Mouse (Mus musculus): ENCODE data around the gene Fyb2. TPM values are rescaled to one million over a fixed set of nuclear protein-coding genes. Genes with fewer than 3 reads are reported as not detected.
"Not testable (repeated sequence)": the region's sequence is repeated elsewhere in the genome, so short reads cannot be mapped to it uniquely, and the experiment has no call there.

Fyb2 gene
- polyA plus RNA-seq, 1 experiment from 2014 or later = 0.32 TPM

DNA sequence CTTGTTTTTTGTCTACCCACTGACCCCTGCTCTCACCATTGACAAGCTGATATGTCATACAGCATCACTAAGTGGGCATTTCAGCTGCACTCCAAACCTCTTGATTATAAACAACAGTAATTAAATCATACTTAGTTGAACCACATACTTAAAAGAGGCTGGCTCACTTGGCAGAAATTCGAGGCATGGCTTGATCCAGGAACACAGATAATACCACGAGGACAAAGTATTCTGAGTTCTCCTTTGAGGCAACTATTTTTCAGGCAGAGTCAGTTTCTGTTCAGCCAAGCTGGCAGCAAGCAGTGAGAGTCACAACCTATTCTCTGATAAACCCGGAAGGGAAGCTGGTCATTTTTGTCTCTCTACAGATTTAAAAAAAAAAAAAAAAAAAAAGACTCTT, 77.4 kb downstream of the Fyb2 start:
- Histone ChIP-seq H3K9me3 (no peaks in the 10 kb centered on the region), H3K4me3 (no peak overlapping the region), H3K4me1 (no peaks in the 10 kb centered on the region), H3K9ac (no peak overlapping the region), H3K4me2 (no peak overlapping the region), H3K27me3 (replicated peaks) (no peaks in the 10 kb centered on the region), H3K36me3 (replicated peaks) (no peaks in the 10 kb centered on the region), H3K27ac (no peak overlapping the region)
- ATAC-seq (replicated peaks) = no peak
- WGBS = 83% methylated on average over 3 of the region's 3 CpGs

DNA sequence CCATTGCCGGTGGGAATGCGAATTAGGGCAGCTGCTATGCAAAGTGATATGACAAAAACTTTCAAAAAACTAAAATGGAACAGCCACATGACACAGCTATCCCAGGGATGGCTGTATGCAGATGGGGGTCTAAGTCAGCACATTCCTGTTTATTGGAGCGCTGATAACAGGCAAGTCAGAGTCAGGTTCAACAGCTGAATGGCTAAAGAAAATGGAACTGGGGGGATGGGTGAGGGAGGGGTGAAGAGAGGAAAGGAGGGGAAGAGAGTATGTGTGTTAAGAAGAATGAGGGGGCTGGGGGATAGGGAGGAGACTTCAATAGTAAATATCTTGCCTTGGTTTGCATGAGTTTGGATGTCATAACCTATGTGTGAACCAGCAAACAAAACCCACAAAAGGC, 79.0 kb downstream of the Fyb2 start:
- H3K9ac ChIP-seq = no peak overlapping the region
- H3K9me3 ChIP-seq = no peaks in the 10 kb centered on the region
- H3K4me2 ChIP-seq = no peak overlapping the region
- no peaks in the 10 kb centered on the region for H3K36me3 ChIP-seq (replicated peaks)
- no peak for ATAC-seq (replicated peaks)
- 87% methylated on average over 3 of the region's 3 CpGs for WGBS
- no peak overlapping the region for H3K27ac ChIP-seq
- no peak overlapping the region for H3K4me3 ChIP-seq
- no peaks in the 10 kb centered on the region for H3K27me3 ChIP-seq (replicated peaks)
- H3K4me1 ChIP-seq = no peaks in the 10 kb centered on the region

DNA sequence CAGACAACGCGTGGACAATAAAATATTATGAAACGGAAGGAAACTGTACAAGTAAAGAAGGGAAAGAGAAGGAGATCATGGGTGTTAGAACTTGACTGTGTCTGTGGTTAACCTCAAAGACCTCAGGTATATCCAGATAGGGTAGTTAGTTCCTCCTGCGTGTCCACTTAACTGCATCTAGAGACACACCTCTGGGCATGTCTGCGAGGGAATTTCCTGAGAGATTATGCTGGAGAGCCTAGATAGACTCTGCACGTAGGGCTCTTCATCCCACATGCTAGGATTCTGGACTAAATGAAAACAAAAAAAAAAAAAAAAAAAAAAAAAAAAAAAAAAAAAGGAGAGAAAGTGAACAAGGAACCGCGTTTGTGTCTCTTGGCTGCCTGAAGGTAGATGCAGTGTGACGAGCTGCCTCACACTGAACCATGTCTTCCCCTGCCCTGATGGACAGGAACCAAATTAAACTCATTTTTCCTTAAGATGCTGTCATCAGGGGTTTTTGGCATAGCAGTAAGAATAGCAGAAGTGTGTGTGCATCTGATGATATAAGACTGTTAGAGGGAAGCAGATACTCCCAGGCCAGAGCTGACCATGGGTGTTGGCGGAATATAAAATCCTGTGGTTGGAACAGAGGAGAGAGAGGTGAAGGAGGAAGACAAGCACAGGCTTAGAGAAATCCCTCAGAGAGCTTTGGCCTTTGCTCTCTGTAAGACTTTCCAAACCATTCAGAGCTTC, 80.1 kb downstream of the Fyb2 start:
- Histone ChIP-seq H3K4me3 (no peak overlapping the region), H3K4me1 (no peaks in the 10 kb centered on the region), H3K27ac (no peak overlapping the region), H3K36me3 (replicated peaks) (no peaks in the 10 kb centered on the region), H3K9me3 (no peaks in the 10 kb centered on the region), H3K4me2 (no peak overlapping the region), H3K9ac (no peak overlapping the region), H3K27me3 (replicated peaks) (no peaks in the 10 kb centered on the region)
- ATAC-seq (replicated peaks) = no peak
- 91% methylated on average over 10 of the region's 10 CpGs for WGBS

DNA sequence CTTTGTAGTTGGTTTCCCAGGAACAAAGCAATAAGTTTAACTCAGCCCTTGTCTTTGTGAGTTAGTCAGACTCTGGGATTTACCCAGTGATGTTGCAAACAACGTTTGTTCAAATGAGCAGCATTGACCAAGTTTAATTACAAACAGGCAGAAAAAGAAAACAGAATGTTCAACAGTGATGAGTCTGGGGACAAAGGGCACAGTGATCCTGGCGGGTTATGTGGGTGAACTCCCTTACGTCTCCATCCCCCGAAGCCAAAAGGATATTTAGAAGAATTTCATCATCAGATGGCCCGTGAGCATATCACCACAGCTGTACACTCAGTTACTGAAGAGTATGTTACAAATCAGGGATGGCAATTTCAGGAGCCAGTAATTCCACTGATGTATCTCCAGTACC, 86.4 kb downstream of the Fyb2 start:
- Histone ChIP-seq H3K4me2 (no peak overlapping the region), H3K27me3 (replicated peaks) (no peaks in the 10 kb centered on the region), H3K36me3 (replicated peaks) (no peaks in the 10 kb centered on the region), H3K9ac (no peak overlapping the region), H3K9me3 (no peaks in the 10 kb centered on the region), H3K4me1 (no peaks in the 10 kb centered on the region), H3K27ac (no peak overlapping the region), H3K4me3 (no peak overlapping the region)
- ATAC-seq (replicated peaks) = no peak
- WGBS = 83% methylated on average over 5 of the region's 5 CpGs

DNA sequence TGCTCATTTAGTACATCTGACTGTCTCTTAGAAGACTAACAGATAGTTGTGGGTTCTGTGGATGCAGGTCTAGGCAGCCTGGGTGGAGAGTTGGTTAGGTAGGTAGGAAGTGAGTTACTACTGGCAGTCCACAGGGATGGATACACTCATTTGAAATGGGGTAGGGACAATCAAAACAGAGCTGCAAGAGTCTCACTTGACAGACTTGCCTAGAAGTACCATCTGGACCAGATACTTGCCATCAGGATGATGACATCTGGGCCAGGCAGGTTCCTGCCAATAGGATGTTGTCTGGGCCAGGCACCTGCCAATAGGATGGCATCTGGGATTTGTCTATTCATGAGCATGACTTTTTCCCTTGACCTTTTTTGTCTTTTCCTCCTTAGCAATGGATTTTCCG, 88.5 kb downstream of the Fyb2 start:
- Histone ChIP-seq H3K36me3 (replicated peaks) (no peaks in the 10 kb centered on the region), H3K4me1 (no peaks in the 10 kb centered on the region), H3K4me3 (no peak overlapping the region), H3K4me2 (no peak overlapping the region), H3K9ac (no peak overlapping the region), H3K27me3 (replicated peaks) (no peaks in the 10 kb centered on the region), H3K27ac (no peak overlapping the region), H3K9me3 (no peaks in the 10 kb centered on the region)
- no peak for ATAC-seq (replicated peaks)
- WGBS = 71% methylated on average over 1 of the region's 1 CpGs

DNA sequence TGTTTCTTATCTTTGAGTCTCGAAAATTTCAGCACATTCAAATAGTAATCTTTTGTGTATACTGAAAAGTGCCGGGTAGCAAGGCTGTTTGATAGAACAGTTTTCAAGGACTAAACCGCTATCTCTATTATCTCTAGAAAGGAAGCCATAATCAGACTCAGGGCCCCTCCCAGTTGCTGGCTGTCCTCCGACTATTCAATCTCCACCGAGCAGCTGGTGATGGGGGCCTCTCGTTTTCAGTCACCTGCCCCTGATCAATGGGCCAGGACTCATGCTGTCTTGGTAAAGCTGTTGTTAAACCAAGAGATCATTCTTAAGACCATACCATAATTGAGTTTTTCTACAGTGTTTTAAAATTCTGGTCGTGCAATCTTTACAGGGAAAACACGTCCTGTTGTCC, 90.9 kb downstream of the Fyb2 start:
- ATAC-seq (replicated peaks) = no peak
- Histone ChIP-seq H3K27me3 (replicated peaks) (no peaks in the 10 kb centered on the region), H3K36me3 (replicated peaks) (no peaks in the 10 kb centered on the region), H3K4me1 (no peaks in the 10 kb centered on the region), H3K9ac (no peak overlapping the region), H3K4me3 (no peak overlapping the region), H3K27ac (no peak overlapping the region), H3K4me2 (no peak overlapping the region), H3K9me3 (no peaks in the 10 kb centered on the region)
- 72% methylated on average over 8 of the region's 8 CpGs for WGBS

DNA sequence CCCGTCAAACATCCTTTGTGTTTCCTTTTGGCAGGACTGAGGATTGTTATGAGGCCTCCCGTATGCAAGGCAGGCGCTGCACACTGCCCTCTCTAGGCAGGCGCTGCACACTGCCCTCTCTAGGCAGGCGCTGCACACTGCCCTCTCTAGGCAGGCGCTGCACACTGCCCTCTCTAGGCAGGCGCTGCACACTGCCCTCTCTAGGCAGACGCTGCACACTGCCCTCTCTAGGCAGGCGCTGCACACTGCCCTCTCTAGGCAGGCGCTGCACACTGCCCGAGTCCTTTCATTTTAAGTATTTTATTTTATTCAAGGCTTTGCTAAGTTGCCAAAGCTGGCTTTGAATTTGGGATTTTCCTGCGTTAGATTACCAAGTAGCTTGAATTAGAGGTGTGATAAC, 91.4 kb downstream of the Fyb2 start:
- not testable (repeated sequence) for H3K9ac ChIP-seq; H3K4me3 ChIP-seq; H3K4me1 ChIP-seq; H3K4me2 ChIP-seq; H3K9me3 ChIP-seq; ATAC-seq (replicated peaks); H3K36me3 ChIP-seq (replicated peaks); H3K27ac ChIP-seq; H3K27me3 ChIP-seq (replicated peaks)
- 87% methylated on average over 12 of the region's 12 CpGs for WGBS

DNA sequence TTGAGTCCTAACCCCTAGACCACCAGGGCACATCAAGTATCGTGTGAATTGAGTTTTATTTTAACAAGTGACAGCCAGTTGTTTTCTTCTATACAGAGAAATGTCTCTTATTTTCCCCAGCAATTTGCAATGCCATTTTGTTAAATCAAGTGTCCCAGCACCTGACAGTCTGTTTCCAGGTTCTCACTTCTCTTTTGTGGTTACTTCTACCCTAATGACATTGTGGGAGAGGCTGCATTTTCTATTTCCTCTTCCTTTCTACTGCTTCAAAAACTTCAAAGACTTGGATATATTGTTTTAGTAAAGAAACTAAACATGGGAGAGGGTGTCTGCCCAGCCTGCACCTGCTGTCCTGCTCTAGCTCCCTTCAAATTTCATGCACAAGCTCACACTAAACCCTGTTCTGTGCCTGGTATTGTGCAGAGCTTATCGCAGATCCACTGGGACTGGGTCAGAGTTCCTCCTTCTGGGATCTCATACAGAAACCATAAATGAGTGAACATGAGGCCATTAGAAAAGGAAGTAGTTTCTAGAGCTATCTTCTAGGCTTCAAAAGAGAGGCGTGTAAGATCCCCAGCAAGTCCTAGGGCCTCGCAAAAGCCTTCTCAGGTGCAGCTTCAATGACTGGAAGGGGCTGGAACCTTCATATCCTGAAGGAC, 94.2 kb downstream of the Fyb2 start:
- Histone ChIP-seq H3K27me3 (replicated peaks) (no peaks in the 10 kb centered on the region), H3K27ac (no peak overlapping the region), H3K4me1 (no peaks in the 10 kb centered on the region), H3K9ac (no peak overlapping the region), H3K9me3 (no peaks in the 10 kb centered on the region), H3K4me3 (no peak overlapping the region), H3K36me3 (replicated peaks) (no peaks in the 10 kb centered on the region), H3K4me2 (no peak overlapping the region)
- 90% methylated on average over 4 of the region's 4 CpGs for WGBS
- no peak for ATAC-seq (replicated peaks)

DNA sequence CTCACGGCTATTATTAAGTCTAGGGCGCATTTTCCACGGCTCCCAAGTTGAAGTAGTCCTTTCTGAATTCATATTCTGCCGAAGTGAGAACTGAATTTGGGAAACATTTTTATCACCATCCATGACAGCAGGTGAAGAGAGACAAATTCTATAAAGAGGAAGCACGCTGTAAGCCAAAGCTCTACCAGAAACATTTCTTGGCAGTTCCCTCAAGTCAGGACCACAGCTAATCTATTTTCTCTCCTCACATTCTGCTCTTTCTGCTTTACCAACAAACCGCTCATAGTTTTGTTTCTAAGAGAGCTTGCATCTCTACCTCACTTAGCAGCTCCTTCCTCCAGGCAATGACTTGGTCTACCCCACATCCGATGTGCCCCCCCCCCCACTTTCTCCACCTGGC, 100.5 kb downstream of the Fyb2 start:
- Histone ChIP-seq H3K27ac (no peak overlapping the region), H3K4me2 (no peak overlapping the region), H3K4me3 (no peak overlapping the region), H3K4me1 (no peaks in the 10 kb centered on the region), H3K36me3 (replicated peaks) (no peaks in the 10 kb centered on the region), H3K9ac (no peak overlapping the region), H3K27me3 (replicated peaks) (no peaks in the 10 kb centered on the region), H3K9me3 (no peaks in the 10 kb centered on the region)
- WGBS = 92% methylated on average over 7 of the region's 7 CpGs
- ATAC-seq (replicated peaks) = no peak

DNA sequence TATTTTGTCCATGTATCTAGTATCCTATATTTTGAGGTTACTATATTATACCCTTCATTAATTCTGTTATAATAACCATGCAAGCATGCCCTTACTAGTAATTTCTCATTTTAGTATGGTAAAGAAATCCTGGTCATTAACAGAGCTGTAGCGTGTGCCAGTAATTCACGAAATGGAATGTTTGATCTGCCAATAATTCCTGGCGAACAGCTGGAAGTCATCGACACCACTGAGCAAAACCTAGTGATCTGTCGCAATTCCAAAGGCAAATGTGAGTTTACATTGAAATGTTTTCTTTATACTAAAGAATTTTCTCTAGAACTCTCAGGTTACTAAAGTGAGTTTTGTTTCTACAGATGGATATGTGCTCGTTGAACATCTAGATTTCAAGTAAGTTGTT, 102.2 kb downstream of the Fyb2 start:
- Histone ChIP-seq H3K36me3 (replicated peaks) (no peaks in the 10 kb centered on the region), H3K4me3 (no peak overlapping the region), H3K9ac (no peak overlapping the region), H3K27ac (no peak overlapping the region), H3K9me3 (no peaks in the 10 kb centered on the region), H3K4me2 (no peak overlapping the region), H3K27me3 (replicated peaks) (no peaks in the 10 kb centered on the region), H3K4me1 (no peaks in the 10 kb centered on the region)
- no peak for ATAC-seq (replicated peaks)
- WGBS = 79% methylated on average over 6 of the region's 6 CpGs

DNA sequence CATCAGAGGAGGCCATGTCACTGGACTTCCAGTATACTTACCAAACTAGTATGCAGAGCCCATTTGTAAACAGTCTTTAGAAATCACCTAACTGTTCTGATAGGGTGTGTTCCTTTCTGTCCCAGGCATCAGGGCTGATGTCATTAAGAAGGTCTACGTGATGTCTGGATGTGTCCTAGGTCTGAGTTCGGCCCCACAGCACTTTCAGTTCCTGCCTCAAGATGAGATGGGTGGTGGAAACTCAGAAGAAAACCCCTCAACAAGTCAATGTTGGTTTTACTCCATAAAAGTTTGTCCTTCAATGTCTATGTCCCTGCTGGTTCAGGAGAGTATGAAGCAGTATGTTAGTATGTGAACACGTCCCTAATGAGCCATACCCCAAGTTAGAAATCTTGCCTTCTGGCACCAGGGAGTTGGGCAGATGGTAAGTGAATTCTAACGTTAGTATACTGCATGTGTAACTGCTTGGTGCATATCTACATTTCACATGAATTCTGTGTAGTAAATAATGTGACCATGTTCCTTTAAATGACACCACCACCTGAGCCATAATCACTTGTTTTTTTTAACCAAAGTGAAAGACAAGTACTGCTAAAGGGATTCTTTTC, 102.9 kb downstream of the Fyb2 start:
- no peaks in the 10 kb centered on the region for H3K36me3 ChIP-seq (replicated peaks)
- H3K9ac ChIP-seq = no peak overlapping the region
- WGBS = 88% methylated on average over 4 of the region's 4 CpGs
- H3K27ac ChIP-seq = no peak overlapping the region
- H3K4me3 ChIP-seq = no peak overlapping the region
- H3K9me3 ChIP-seq = no peaks in the 10 kb centered on the region
- no peak for ATAC-seq (replicated peaks)
- no peaks in the 10 kb centered on the region for H3K4me1 ChIP-seq
- H3K4me2 ChIP-seq = no peak overlapping the region
- no peaks in the 10 kb centered on the region for H3K27me3 ChIP-seq (replicated peaks)

DNA sequence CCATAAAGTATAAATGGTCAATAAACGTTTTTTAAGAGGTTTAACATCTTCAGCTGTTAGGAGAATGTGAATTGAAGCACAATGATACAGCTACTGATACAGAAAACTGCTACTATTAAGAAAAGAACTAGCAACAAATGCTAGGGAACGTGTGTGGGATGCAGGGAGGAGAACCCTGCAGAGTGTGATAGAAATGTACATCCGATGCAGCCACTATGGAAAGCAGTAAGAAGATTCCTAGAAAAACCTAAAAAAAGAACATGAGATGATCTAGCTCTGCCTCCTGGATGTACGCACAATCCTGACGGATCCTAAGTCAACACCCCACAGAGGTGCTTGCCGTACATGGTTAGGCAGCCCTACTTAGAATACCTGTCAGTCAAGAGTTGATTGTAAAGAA, 114.0 kb downstream of the Fyb2 start:
- H3K9ac ChIP-seq = no peak overlapping the region
- no peaks in the 10 kb centered on the region for H3K36me3 ChIP-seq (replicated peaks)
- H3K4me3 ChIP-seq = no peak overlapping the region
- no peak overlapping the region for H3K4me2 ChIP-seq
- no peak for ATAC-seq (replicated peaks)
- H3K4me1 ChIP-seq = no peaks in the 10 kb centered on the region
- no peak overlapping the region for H3K27ac ChIP-seq
- no peaks in the 10 kb centered on the region for H3K27me3 ChIP-seq (replicated peaks)
- 77% methylated on average over 6 of the region's 6 CpGs for WGBS
- no peaks in the 10 kb centered on the region for H3K9me3 ChIP-seq

DNA sequence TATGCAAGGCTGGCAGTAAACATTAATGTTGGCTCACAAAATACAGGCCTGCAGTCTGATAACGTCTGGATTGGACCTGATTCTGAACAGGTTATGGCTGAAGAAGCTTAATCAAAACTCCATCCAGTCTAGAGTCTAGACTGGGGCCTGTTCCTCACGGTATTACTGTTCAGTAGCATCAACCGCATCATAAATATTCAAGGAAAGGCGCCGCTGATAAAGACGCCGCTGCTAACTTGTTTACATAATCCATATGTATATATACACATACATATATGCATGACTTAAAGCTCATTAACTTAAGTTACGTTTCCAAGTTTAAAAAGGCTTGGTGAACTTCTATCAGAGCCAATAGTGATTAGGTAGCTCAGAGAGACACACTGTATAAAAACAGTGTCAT, 117.8 kb downstream of the Fyb2 start:
- no peaks in the 10 kb centered on the region for H3K9me3 ChIP-seq
- H3K36me3 ChIP-seq (replicated peaks) = no peaks in the 10 kb centered on the region
- no peak for ATAC-seq (replicated peaks)
- no peak overlapping the region for H3K9ac ChIP-seq
- no peak overlapping the region for H3K4me3 ChIP-seq
- H3K4me2 ChIP-seq = no peak overlapping the region
- WGBS = 43% methylated on average over 8 of the region's 8 CpGs
- no peaks in the 10 kb centered on the region for H3K27me3 ChIP-seq (replicated peaks)
- no peak overlapping the region for H3K27ac ChIP-seq
- H3K4me1 ChIP-seq = no peaks in the 10 kb centered on the region

Measured in midbrain, embryonic 15.5 days (tissue).